Mouse (Mus musculus): Measurements from ENCODE around the gene Cdyl. TPM values are rescaled to one million over a fixed set of nuclear protein-coding genes. Genes with fewer than 3 reads are reported as not detected.

The Cdyl gene
- polyA plus RNA-seq, 2 experiments, result 7.9 to 10.4 TPM

DNA sequence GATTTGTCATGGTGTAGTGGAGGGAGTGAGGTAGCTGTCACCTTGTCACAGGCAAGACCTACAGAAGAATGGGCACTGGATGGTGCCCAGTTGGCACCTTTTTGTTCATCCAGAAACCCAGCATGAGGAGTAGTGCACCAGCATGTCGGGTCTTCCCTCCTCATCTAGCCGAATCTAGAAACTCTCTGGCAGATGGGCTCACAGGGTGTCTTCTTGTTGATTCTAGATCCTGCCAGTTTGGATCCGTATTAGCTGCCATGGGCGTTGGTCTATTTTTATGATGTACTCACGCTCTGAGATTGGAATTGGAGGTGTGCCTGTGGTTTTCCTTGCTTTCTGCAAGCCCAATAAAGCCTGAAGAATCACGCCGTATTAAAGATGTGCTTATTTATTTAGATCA is 92.4 kb downstream of the Cdyl start:
- DNase-seq (ENCODE audit: low read depth in 3 of 3, low spot score in 3 of 3), result no peak
- H3K4me3 ChIP-seq (ENCODE audit: insufficient read depth in 1 of 2, low read depth in 2 of 2, low read length in 2 of 2), result no peak overlapping the region
- no peaks in the 10 kb centered on the region for H3K27me3 ChIP-seq (ENCODE audit: control insufficient read depth, insufficient read depth, low read length)
- peaks cover 58 to 64% of the 10 kb centered on the region in 2 experiments for H3K4me1 ChIP-seq (replicated peaks; ENCODE audit: control insufficient read depth in 2 of 2, insufficient read depth in 2 of 2, low read length in 1 of 2)
- H3K4me2 ChIP-seq (ENCODE audit: low read depth), result peak overlapping the region; percentile 28
- no peak overlapping the region for H3K9ac ChIP-seq (replicated peaks)
- TF ChIP-seq CTCF (IDR thresholded peaks at IDR 0.05; ENCODE audit: low read depth) (no peak), EP300 (IDR thresholded peaks at IDR 0.05; ENCODE audit: low read depth) (no peak)
- ATAC-seq (ENCODE audit: insufficient read depth), result no peak
- H3K9me3 ChIP-seq (ENCODE audit: control insufficient read depth, low read length), result no peaks in the 10 kb centered on the region
- no peak overlapping the region for H3K27ac ChIP-seq
- no peaks in the 10 kb centered on the region for H3K36me3 ChIP-seq (replicated peaks; ENCODE audit: control insufficient read depth, insufficient read depth, low read depth)
- 73% methylated on average over 7 of the region's 7 CpGs for WGBS (ENCODE audit: insufficient replicate concordance)

DNA sequence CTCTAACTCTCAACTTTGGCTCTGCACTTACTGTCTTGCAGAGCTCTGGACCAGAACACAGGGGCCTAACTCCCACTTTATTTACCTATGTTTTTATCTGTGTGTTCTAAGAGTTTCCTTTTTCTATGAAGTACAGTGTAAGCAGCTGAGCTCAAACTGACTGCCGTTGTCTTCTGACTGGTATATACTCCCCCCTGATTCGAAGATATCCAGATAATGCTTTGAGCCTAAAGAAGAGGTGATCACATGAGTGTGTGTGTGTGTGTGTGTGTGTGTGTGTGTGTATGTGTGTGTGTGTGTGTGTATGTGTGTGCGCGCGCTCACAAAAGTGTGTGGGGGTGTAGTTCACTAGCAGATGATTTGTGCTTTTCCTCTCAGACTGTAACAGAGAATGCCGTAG is 95.4 kb downstream of the Cdyl start:
- Histone ChIP-seq H3K27ac (peak overlapping the region; percentile 53), H3K4me2 (ENCODE audit: low read depth) (peak overlapping the region; percentile 68), H3K4me1 (replicated peaks; ENCODE audit: control insufficient read depth in 2 of 2, insufficient read depth in 2 of 2, low read length in 1 of 2) (peaks cover 65 to 71% of the 10 kb centered on the region in 2 experiments), H3K27me3 (ENCODE audit: control insufficient read depth, insufficient read depth, low read length) (no peaks in the 10 kb centered on the region), H3K9me3 (ENCODE audit: control insufficient read depth, low read length) (no peaks in the 10 kb centered on the region), H3K36me3 (replicated peaks; ENCODE audit: control insufficient read depth, insufficient read depth, low read depth) (no peaks in the 10 kb centered on the region; the same call in 1 of the 2 replicates), H3K4me3 (ENCODE audit: insufficient read depth in 1 of 2, low read depth in 2 of 2, low read length in 2 of 2) (no peak overlapping the region), H3K9ac (replicated peaks) (no peak overlapping the region)
- WGBS (ENCODE audit: insufficient replicate concordance), result 61% methylated on average over 6 of the region's 6 CpGs
- ATAC-seq (ENCODE audit: insufficient read depth) (no peak), DNase-seq (ENCODE audit: low read depth in 3 of 3, low spot score in 3 of 3) (no peak)
- no peak for TF ChIP-seq CTCF (IDR thresholded peaks at IDR 0.05; ENCODE audit: low read depth)
- TF ChIP-seq EP300 (IDR thresholded peaks at IDR 0.05; ENCODE audit: low read depth), result no peak

DNA sequence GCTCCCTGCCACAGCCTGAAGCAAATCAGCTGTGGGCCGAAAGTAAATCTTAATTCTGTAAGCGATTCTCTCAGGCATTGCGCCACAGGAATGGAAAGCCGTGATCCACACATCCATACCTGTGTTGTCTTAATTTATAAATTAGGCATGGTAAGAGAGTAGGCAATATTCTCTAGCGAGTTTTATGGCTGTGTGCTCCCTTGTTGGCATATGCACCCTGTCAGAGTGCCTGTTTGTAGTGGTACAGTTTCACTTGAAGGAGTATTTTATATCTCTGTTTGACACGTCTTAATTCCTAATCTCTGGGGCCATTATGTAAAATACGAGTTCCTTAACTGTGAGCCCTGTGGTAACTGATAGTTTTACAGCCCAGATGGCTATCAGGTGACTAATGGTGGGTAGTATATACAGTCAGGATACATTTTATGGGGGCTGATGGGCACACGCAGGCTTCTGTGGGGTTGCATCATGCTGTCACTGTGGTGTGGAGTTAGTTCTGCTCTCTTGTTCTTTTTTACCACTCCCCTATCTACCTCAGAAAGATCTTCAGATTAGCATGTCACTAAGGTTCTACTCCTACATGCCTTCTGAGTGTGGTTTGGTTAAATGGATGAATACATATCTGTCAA is 96.1 kb downstream of the Cdyl start:
- Histone ChIP-seq H3K9ac (replicated peaks) (peak overlapping the region; percentile 15; the same call in 1 of the 2 replicates), H3K27ac (peak overlapping the region; percentile 68), H3K4me1 (replicated peaks; ENCODE audit: control insufficient read depth in 2 of 2, insufficient read depth in 2 of 2, low read length in 1 of 2) (peaks cover 69 to 74% of the 10 kb centered on the region in 2 experiments), H3K4me3 (ENCODE audit: insufficient read depth in 1 of 2, low read depth in 2 of 2, low read length in 2 of 2) (no peak overlapping the region), H3K9me3 (ENCODE audit: control insufficient read depth, low read length) (no peaks in the 10 kb centered on the region), H3K36me3 (replicated peaks; ENCODE audit: control insufficient read depth, insufficient read depth, low read depth) (no peaks in the 10 kb centered on the region; the same call in 1 of the 2 replicates), H3K27me3 (ENCODE audit: control insufficient read depth, insufficient read depth, low read length) (no peaks in the 10 kb centered on the region), H3K4me2 (ENCODE audit: low read depth) (peak overlapping the region; percentile 68)
- peak; percentile 55 for ATAC-seq (ENCODE audit: insufficient read depth)
- no peak for TF ChIP-seq CTCF (IDR thresholded peaks at IDR 0.05; ENCODE audit: low read depth)
- TF ChIP-seq EP300 (IDR thresholded peaks at IDR 0.05; ENCODE audit: low read depth), result peak; percentile 86
- WGBS (ENCODE audit: insufficient replicate concordance), result 46% methylated on average over 8 of the region's 8 CpGs
- no peak for DNase-seq (ENCODE audit: low read depth in 3 of 3, low spot score in 3 of 3)

DNA sequence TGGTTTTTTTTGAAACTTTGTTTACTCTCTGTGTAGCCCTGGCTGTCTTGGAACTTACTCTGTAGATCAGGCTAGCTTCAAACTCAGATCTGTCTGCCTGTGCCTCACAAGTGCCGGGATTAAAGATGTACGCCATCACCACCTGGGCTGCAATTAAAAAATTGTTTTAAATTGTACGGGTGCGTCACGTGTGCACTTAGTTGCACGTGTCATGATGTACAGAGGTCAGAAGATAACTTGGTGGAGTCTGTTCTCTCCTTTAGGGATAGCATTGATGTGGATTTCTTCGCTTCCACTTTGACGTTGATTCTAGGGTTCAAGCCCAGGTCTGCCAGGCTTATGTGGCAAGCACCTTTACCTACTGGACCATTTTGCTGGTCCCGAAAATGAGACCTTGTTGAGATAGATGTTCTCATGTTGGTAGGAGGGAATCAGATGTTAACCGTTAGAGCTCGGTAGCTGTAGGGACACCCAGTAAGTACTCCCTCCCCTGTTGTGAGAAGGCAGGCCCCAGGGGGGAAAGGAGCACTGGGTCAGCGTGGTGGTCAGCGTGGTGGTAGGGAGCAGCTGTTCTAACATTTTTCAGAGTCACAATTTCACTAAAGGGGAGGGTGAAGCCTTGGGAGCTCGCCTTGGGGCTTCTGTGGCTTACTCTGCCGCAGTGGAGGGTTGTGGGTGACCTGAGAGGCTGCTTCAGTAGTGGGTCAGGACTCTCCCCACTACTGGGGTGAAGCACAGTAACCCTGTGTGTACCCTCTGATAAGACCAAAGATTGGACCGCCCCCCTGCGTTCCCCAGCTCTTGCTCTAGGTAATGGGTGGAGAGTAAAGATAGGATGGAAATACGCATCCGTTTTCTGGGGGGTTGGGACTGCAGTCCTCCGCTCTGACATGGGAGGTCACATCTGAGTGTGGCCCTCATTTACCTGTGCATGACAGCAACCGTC is 97.0 kb downstream of the Cdyl start:
- ATAC-seq (ENCODE audit: insufficient read depth), result peak; percentile 89
- TF ChIP-seq EP300 (IDR thresholded peaks at IDR 0.05; ENCODE audit: low read depth) (peak; percentile 73), CTCF (IDR thresholded peaks at IDR 0.05; ENCODE audit: low read depth) (no peak)
- Histone ChIP-seq H3K27me3 (ENCODE audit: control insufficient read depth, insufficient read depth, low read length) (no peaks in the 10 kb centered on the region), H3K4me3 (ENCODE audit: insufficient read depth in 1 of 2, low read depth in 2 of 2, low read length in 2 of 2) (peak overlapping the region; percentile 13 to 17), H3K9me3 (ENCODE audit: control insufficient read depth, low read length) (no peaks in the 10 kb centered on the region), H3K27ac (peak overlapping the region; percentile 68), H3K4me2 (ENCODE audit: low read depth) (peak overlapping the region; percentile 68), H3K36me3 (replicated peaks; ENCODE audit: control insufficient read depth, insufficient read depth, low read depth) (no peaks in the 10 kb centered on the region; the same call in 1 of the 2 replicates), H3K4me1 (replicated peaks; ENCODE audit: control insufficient read depth in 2 of 2, insufficient read depth in 2 of 2, low read length in 1 of 2) (peaks cover 69 to 77% of the 10 kb centered on the region in 2 experiments), H3K9ac (replicated peaks) (peak overlapping the region; percentile 58)
- WGBS (ENCODE audit: insufficient replicate concordance), result 37% methylated on average over 21 of the region's 21 CpGs
- peak in 2 of 3 experiments; percentile 60 to 64 for DNase-seq (ENCODE audit: low read depth in 3 of 3, low spot score in 3 of 3)

DNA sequence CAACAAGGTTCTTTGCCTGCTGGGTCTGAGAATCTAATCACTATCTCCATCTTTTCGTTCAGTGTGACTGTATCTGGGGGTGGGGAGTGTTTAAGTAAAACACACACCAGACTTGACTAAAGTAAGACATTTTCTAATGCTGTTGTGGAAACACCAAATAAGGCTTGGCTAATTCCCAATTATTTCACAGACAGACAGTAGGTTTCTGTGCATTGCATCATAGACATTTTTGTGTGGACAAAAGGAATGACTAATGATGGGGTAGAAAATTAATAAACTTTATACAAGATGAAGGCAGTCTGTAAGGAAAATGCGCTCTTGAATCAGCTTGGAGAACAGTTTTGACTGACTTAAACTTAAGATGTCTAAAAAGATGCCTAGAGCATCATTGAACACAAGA is 100.7 kb downstream of the Cdyl start:
- H3K9me3 ChIP-seq (ENCODE audit: control insufficient read depth, low read length), result no peaks in the 10 kb centered on the region
- TF ChIP-seq EP300 (IDR thresholded peaks at IDR 0.05; ENCODE audit: low read depth), result no peak
- no peak for TF ChIP-seq CTCF (IDR thresholded peaks at IDR 0.05; ENCODE audit: low read depth)
- H3K4me1 ChIP-seq (replicated peaks; ENCODE audit: control insufficient read depth in 2 of 2, insufficient read depth in 2 of 2, low read length in 1 of 2), result peaks cover 60 to 76% of the 10 kb centered on the region in 2 experiments
- 65% methylated on average over 2 of the region's 2 CpGs for WGBS (ENCODE audit: insufficient replicate concordance)
- DNase-seq (ENCODE audit: low read depth in 3 of 3, low spot score in 3 of 3) (no peak), ATAC-seq (ENCODE audit: insufficient read depth) (no peak)
- no peak overlapping the region for H3K27ac ChIP-seq
- no peaks in the 10 kb centered on the region for H3K27me3 ChIP-seq (ENCODE audit: control insufficient read depth, insufficient read depth, low read length)
- no peaks in the 10 kb centered on the region; the same call in 1 of the 2 replicates for H3K36me3 ChIP-seq (replicated peaks; ENCODE audit: control insufficient read depth, insufficient read depth, low read depth)
- no peak overlapping the region for H3K9ac ChIP-seq (replicated peaks)
- no peak overlapping the region for H3K4me3 ChIP-seq (ENCODE audit: insufficient read depth in 1 of 2, low read depth in 2 of 2, low read length in 2 of 2)
- no peak overlapping the region for H3K4me2 ChIP-seq (ENCODE audit: low read depth)
